Mouse (Mus musculus) heart, embryonic 12.5 days (tissue): Measurements from ENCODE around the gene Tmem232. TPM values are rescaled to one million over a fixed set of nuclear protein-coding genes. Genes with fewer than 3 reads are reported as not detected.
"Not testable (repeated sequence)": the region's sequence is repeated elsewhere in the genome, so short reads cannot be mapped to it uniquely, and the experiment has no call there.

Source experiments
- ATAC-seq: fragments of 200-750 bp; cut with Nextera tagmentation; 2 replicates; pipeline ENCODE4 v1.8.0; 2017; ENCODE audit warnings: moderate TSS enrichment, moderate library complexity; ENCODE audit not compliant: insufficient number of reproducible peaks, low FRiP score
- H3K27ac ChIP-seq: fragments of 300-500 bp; sonication (generic); 2 replicates; pipeline ENCODE4 v1.5.1; 2016; ENCODE audit warnings: mild to moderate bottlenecking, moderate library complexity; ENCODE audit not compliant: poor library complexity, severe bottlenecking
- H3K27me3 ChIP-seq: fragments of 300-500 bp; sonication (generic); replicated peaks from 2 replicates; pipeline ENCODE4 v1.6.1; 2016; ENCODE audit warnings: mild to moderate bottlenecking, moderate library complexity
- H3K36me3 ChIP-seq: fragments of 300-500 bp; sonication (generic); 2 replicates; pipeline ENCODE4 v1.6.1; 2016; ENCODE audit warnings: mild to moderate bottlenecking, moderate library complexity
- H3K4me1 ChIP-seq: fragments of 300-500 bp; sonication (generic); replicated peaks from 2 replicates; pipeline ENCODE4 v1.6.1; 2016; ENCODE audit warnings: mild to moderate bottlenecking
- H3K4me2 ChIP-seq: fragments of 300-500 bp; sonication (generic); 2 replicates; pipeline ENCODE4 v1.6.1; 2016; ENCODE audit warnings: mild to moderate bottlenecking, moderate library complexity
- H3K4me3 ChIP-seq: fragments of 300-500 bp; sonication (generic); 2 replicates; pipeline ENCODE4 v1.5.1; 2016; ENCODE audit warnings: mild to moderate bottlenecking
- H3K9ac ChIP-seq: fragments of 300-500 bp; sonication (generic); 2 replicates; pipeline ENCODE4 v1.6.1; 2016; ENCODE audit warnings: mild to moderate bottlenecking, moderate library complexity
- H3K9me3 ChIP-seq: fragments of 300-500 bp; sonication (generic); replicated peaks from 2 replicates; pipeline ENCODE4 v1.6.1; 2016; ENCODE audit warnings: mild to moderate bottlenecking, moderate library complexity
- WGBS: fragments of 180-500 bp; shearing (Covaris S2); methylation state at CpG from one replicate; pipeline ENCODE4 v1.1.7; 2016; 5-methylcytosine and 5-hydroxymethylcytosine counted together
- polyA plus RNA-seq: library from polyadenylated mRNA; unstranded; fragments of >200 nt; fragmentation: Nextera tagmentation; extraction: Ambion mirVana; gene quantifications from 2 replicates; pipeline ENCODE4 v1.2.1, GENCODE M21; 2016

The Tmem232 gene
- polyA plus RNA-seq, 1 experiment from 2014 or later = 0.17 TPM

DNA sequence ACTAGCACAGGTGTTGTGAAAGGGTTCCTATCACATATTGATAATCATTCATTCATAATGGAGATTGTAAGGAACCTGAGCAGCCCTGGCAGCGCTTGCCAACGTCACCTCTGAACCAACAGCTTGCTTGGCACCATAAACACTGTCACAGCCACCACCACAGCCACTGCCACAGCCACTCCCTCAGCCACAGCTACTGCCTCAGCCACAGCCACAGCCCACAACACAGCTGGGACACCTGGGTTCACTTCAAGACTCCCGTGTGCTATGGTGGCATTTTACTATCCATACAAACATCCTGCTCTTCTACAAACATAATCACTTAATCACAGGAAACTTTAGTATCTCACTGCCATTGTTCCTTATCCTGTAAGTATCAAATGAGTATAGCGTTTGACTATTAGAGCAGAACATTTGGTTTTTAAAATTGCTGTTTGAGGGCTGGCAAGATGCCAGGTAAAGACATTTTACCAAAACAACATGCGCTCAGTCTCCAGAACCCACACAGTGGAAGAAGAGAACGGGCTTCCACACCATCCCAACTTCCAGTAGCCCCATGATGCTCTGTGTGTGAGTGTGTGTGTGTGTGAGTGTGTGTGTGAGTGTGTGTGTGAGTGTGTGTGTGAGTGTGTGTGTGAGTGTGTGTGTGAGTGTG lies 20.9 kb upstream of the Tmem232 start:
- Histone ChIP-seq H3K4me1 (no peaks in the 10 kb centered on the region), H3K4me2 (no peak overlapping the region), H3K9ac (no peak overlapping the region), H3K4me3 (no peak overlapping the region), H3K36me3 (no peaks in the 10 kb centered on the region), H3K27me3 (no peaks in the 10 kb centered on the region), H3K9me3 (no peaks in the 10 kb centered on the region), H3K27ac (no peak overlapping the region)
- ATAC-seq = no peak
- 70% methylated on average over 6 of the region's 6 CpGs for WGBS

DNA sequence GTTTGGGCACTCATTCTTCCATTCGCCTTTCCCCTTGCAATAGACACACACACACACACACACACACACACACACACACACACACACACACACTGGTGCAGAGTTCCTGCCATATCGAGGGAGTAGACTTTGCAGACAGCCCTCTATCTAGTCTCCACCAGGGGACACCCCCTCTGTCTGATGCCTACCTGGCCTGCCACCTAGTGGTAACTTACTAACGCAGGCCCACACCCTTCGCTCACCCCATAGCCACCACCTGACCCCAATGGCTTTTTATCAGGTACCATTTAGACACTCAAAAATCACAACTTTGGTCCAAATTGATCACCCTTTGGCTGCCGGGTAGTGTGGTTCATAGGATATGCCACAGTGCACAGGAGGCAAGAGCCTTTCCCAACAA lies 18.7 kb upstream of the Tmem232 start:
- Histone ChIP-seq H3K27me3 (no peaks in the 10 kb centered on the region), H3K4me2 (no peak overlapping the region), H3K9ac (no peak overlapping the region), H3K36me3 (no peaks in the 10 kb centered on the region), H3K4me1 (no peaks in the 10 kb centered on the region), H3K4me3 (no peak overlapping the region), H3K9me3 (no peaks in the 10 kb centered on the region), H3K27ac (no peak overlapping the region)
- no peak for ATAC-seq
- WGBS = 36% methylated on average over 5 of the region's 5 CpGs

DNA sequence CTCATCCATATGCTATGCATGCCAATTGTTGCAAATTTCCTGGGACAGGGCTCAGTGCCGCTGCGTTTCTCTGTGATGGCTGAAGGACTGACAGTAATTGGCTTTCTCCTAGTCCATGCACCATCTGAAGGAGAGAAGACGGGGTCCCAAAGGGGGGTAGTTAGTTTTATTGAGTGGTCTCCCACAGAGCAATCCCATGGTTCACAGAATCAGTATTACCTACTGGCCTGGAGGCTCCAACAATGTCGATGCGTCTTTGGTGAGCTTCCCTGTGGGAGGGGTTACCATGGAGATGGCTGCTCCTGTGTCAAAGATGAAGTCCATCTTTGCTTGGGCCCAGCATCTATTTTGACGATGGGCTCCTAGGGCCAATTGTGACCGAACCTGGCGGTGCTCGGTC lies 18.2 kb upstream of the Tmem232 start:
- Histone ChIP-seq H3K9me3 (no peaks in the 10 kb centered on the region), H3K4me1 (no peaks in the 10 kb centered on the region), H3K4me3 (no peak overlapping the region), H3K36me3 (no peaks in the 10 kb centered on the region), H3K9ac (no peak overlapping the region), H3K27me3 (no peaks in the 10 kb centered on the region), H3K27ac (no peak overlapping the region), H3K4me2 (peak overlapping the region; percentile 28)
- no peak for ATAC-seq
- 63% methylated on average over 9 of the region's 9 CpGs for WGBS

GRCm38 (mm10) chr17:65558217-65558616 lies 17.6 kb upstream of the Tmem232 start:
- WGBS = 37% methylated on average over 9 of the region's 9 CpGs
- H3K9ac ChIP-seq = no peak overlapping the region
- H3K4me3 ChIP-seq = no peak overlapping the region
- H3K27me3 ChIP-seq = no peaks in the 10 kb centered on the region
- no peaks in the 10 kb centered on the region for H3K4me1 ChIP-seq
- no peaks in the 10 kb centered on the region for H3K36me3 ChIP-seq
- no peaks in the 10 kb centered on the region for H3K9me3 ChIP-seq
- H3K27ac ChIP-seq = no peak overlapping the region
- ATAC-seq = 0 out of 2 replicates have a peak, but pooled peaks have one; percentile 13
- peak overlapping the region; percentile 28 for H3K4me2 ChIP-seq

- Histone ChIP-seq H3K9ac (no peak overlapping the region), H3K9me3 (no peaks in the 10 kb centered on the region), H3K4me1 (no peaks in the 10 kb centered on the region), H3K4me2 (no peak overlapping the region), H3K4me3 (no peak overlapping the region), H3K27ac (no peak overlapping the region), H3K36me3 (no peaks in the 10 kb centered on the region), H3K27me3 (no peaks in the 10 kb centered on the region)
- 31% methylated on average over 6 of the region's 6 CpGs for WGBS
- ATAC-seq = no peak; the same call in 1 of the 2 replicates
Observed at GRCm38 (mm10) chr17:65557212-65557611, 16.6 kb upstream of the Tmem232 start.

GRCm38 (mm10) chr17:65556798-65557197 lies 16.2 kb upstream of the Tmem232 start:
- no peak for ATAC-seq

DNA sequence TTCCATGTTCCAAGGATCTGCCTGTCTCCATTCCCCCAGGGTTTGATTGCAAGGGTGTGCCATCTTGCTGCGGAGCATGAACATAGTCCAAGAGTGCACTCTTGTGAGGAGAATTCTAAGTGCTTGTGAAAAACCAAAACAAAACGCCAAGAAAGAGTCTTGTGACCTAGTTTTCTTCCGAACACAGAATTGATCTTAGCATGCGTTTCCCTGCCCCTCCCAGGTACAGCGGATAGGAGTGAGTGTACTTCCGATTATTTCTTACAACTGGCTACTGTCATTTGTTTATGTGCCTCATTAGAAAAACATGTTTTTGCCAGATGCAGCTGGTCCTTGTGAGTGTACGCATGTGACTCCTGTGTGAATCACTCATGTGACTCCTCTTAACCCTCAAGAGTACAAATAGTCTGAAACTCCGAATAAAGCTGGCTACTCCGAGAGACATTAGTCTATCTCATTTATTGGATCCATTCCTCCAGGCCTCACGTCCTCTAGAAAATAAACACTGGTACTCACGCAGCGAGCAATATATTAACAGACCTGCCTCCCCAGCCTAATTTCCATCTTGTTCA lies 11.9 kb upstream of the Tmem232 start:
- Histone ChIP-seq H3K4me3 (no peak overlapping the region), H3K4me2 (no peak overlapping the region), H3K36me3 (no peaks in the 10 kb centered on the region), H3K9me3 (no peaks in the 10 kb centered on the region), H3K27me3 (no peaks in the 10 kb centered on the region), H3K27ac (no peak overlapping the region), H3K9ac (no peak overlapping the region), H3K4me1 (peaks cover 3% of the 10 kb centered on the region)
- 86% methylated on average over 12 of the region's 12 CpGs for WGBS
- no peak for ATAC-seq

More at GRCm38 (mm10) chr17:65556798-65557197, 16.2 kb upstream of the Tmem232 start:
- Histone ChIP-seq H3K9me3 (no peaks in the 10 kb centered on the region), H3K4me2 (no peak overlapping the region), H3K36me3 (no peaks in the 10 kb centered on the region), H3K4me3 (no peak overlapping the region), H3K27ac (no peak overlapping the region), H3K27me3 (no peaks in the 10 kb centered on the region), H3K4me1 (no peaks in the 10 kb centered on the region), H3K9ac (no peak overlapping the region)
- WGBS = 49% methylated on average over 10 of the region's 10 CpGs

DNA sequence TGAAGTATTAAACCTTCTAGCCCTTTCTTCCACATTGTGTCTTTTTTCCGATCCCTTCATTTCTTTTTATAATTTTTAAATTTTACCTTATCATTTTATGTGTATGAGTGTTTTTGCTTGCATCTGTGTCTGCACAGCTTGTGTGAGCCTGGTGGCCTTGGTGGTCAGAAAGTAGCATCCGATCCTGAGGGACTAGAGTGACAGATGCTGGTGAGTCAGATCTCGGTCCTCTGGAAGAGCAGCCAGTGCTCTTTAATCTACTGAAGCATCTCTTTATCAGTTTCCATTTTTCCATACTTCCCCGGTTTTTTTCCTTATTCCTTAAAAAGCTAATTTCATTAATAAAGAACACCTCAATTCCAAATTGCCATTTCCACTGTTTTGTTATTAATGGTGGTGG lies 9.8 kb upstream of the Tmem232 start:
- peaks cover 3% of the 10 kb centered on the region for H3K4me1 ChIP-seq
- H3K9ac ChIP-seq = no peak overlapping the region
- H3K36me3 ChIP-seq = no peaks in the 10 kb centered on the region
- no peaks in the 10 kb centered on the region for H3K9me3 ChIP-seq
- 78% methylated on average over 4 of the region's 4 CpGs for WGBS
- H3K27me3 ChIP-seq = no peaks in the 10 kb centered on the region
- ATAC-seq = no peak
- no peak overlapping the region for H3K4me3 ChIP-seq
- no peak overlapping the region for H3K27ac ChIP-seq
- H3K4me2 ChIP-seq = no peak overlapping the region

DNA sequence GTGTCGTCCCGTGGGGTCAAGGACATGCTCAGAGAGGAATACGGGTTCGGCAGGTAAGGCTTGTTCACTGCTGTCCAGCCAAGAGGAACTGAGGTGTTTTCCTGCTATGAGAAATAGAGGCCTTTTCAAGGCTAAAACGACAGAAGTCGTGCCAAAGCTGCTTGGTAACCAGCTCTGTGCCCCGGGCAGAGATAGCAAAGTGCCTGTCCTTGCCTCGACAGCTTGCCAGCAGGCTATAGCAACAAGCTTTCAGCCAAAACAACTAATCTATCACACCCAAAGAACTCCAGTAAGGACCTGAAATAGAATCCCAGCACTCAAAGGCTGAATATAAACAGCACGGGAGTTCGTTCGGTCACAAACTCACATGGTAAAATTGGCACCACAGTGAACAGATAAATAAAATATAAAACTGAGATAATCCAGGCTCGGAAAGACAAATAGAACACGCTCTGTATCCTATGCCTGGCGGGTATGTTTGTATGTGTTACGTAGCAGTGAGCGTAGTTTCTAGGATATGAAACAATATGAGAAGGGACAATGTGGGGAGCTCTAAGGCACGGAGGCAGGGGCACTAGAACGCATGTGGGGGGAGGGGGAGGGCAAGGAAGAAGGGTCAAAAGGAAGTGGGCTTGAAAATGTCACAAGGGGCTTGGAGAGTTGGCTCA lies 8.2 kb upstream of the Tmem232 start:
- Histone ChIP-seq H3K9me3 (no peaks in the 10 kb centered on the region), H3K4me3 (no peak overlapping the region), H3K36me3 (no peaks in the 10 kb centered on the region), H3K9ac (no peak overlapping the region), H3K4me1 (peaks cover 3% of the 10 kb centered on the region), H3K27me3 (no peaks in the 10 kb centered on the region), H3K27ac (no peak overlapping the region), H3K4me2 (no peak overlapping the region)
- 61% methylated on average over 18 of the region's 18 CpGs for WGBS
- no peak for ATAC-seq

DNA sequence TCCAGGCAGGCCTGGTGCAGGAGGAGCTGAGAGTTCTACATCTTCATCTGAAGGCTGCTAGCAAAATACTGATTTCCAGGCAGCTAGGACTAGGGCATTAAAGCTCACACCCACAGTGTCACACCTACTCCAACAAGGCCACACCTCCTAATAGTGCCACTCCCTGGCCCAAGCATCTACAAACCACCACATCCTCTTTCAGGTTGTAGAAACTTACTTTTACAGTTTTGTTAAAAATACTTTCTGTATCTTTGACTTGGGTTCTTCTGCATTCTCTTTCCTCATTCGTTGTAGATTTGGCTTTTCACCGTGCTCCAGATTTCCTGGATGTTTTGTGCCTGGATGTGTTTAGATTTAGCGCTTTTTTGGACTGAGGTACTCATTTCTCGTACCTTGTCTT lies 5.6 kb upstream of the Tmem232 start:
- not testable (repeated sequence) for H3K4me2 ChIP-seq, H3K36me3 ChIP-seq, H3K27me3 ChIP-seq, H3K4me3 ChIP-seq, H3K9me3 ChIP-seq, H3K27ac ChIP-seq, ATAC-seq, H3K9ac ChIP-seq, H3K4me1 ChIP-seq
- 82% methylated on average over 4 of the region's 4 CpGs for WGBS

DNA sequence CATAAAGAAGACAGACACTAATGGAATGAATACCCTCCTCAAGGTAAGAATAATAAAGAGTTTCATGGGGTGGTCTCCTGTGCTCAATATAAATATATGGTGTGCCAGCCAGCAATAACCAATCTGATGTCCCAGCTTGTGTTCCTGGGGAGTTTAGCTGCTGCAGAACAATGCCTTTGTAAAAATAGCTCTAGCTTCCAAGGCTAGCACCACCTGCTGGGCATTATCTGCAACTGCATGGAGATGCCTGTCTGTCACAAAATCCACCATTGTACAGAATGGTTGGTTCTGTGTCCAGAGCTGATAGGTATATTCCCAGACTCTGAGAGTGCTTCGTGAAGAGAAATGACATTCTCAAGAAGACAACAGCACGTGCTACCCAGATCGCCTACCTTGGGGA lies 4.4 kb downstream of the Tmem232 start:
- Histone ChIP-seq H3K9me3 (0 out of 2 replicates have a peak, but pooled peaks cover 2% of the 10 kb centered on the region), H3K9ac (no peak overlapping the region), H3K4me1 (0 out of 2 replicates have a peak, but pooled peaks cover 3% of the 10 kb centered on the region), H3K27me3 (no peaks in the 10 kb centered on the region), H3K27ac (no peak overlapping the region), H3K4me3 (no peak overlapping the region), H3K36me3 (no peaks in the 10 kb centered on the region), H3K4me2 (no peak overlapping the region)
- ATAC-seq = no peak
- WGBS = 20% methylated on average over 3 of the region's 3 CpGs
